Mouse (Mus musculus): ENCODE measurements around the gene Tmub1.

Tmub1 gene

DNA sequence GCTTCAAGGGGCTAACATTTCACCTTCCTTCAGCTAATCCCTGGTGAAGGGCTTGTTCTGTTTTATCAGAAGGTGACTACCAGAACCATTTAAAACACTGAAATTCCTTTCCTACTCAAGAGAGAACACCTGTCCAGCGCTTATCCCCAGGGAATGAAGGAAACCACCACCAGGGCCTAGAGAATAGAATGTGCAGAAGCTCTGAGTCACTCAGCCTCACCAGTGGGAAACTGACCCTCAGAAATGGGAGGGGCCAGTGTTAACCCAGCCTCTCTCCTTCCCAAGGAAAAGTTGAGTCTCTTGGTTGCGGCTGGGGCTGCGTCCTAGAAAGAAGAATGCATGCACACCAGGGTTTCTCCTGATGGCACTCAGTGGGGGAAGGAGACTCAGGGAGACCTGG is 7.4 kb upstream of the Tmub1 start:
- ATAC-seq (ENCODE audit: insufficient number of reproducible peaks, low FRiP score, low TSS enrichment), result no peak

DNA sequence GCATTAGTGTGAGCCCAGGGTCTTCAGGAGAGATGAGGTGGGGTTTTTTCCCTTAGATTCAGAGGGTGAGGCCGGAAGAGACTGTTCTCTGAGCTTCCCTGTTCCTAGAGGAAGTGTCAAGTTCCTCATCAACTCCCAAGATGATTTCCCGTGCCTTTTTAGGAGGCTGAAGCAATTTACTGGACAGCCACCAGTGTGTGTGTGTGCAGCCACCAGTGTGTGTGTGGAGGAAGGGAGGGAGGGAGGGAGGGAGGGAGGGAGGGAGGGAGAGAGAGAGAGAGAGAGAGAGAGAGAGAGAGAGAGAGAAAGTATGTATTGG is 6.3 kb upstream of the Tmub1 start:
- no peak for ATAC-seq (ENCODE audit: insufficient number of reproducible peaks, low FRiP score, low TSS enrichment)

DNA sequence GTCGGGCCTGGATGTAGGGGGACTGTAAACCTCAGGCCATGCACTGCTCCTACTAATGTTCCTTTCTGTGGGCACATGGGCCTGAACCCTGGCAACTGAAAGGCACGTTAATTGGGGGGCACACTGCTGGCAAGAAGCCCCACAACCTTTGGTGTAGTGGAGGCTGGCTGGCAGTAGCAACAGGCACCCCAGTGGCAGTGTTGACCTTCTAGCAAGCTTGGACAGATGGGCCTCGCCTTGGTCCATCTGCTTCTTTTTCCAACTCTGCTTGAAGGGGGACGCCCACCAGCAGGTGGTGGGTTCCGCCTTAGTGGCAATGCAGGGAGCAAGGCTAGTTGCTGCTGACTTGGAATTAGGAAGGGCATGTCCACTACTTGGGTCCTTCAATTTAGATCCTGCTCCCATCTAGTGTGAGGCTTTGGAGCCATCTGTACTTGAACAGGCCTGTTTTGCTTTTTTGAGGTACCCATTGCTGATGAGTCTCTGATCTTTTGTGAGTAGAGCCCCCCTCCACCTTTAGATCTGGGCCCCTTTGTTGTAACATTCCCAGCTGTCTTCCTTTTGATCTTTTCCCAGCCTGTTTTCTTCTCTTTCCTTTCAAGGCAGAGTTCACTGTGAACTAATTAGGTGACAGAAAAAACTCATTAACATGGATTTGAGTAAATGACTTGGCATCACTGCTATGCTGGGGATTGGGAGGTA is 5.8 kb upstream of the Tmub1 start:
- peak; percentile 18; the same call in 1 of the 2 replicates for ATAC-seq (ENCODE audit: insufficient number of reproducible peaks, low FRiP score, low TSS enrichment)

DNA sequence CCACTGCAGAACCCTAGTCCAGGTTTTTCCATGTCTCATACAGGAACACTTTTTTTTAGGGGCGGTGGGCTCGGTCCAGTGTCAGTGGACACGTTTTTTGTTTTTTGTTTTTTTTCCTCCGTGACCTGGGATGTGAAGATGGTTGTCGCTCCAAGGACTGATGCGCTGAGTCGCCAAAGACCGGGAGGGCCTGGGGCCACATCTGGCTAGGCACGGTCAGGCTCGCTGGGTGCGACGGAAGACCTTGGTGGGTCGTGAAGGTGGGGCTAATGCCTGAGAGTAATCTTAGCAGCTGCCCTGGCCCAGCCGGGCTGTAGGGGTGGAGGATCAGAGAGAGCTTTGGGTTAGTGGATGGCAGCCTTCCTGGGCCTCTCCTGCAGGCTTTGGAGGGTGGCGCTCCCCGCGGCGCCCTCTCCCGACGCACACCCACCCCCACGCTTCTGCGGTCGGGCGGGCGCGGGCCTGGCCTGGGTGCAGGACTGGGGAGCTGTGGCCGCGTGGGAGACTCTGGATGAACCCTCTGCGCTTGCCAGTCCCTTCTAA is 5.1 kb upstream of the Tmub1 start:
- ATAC-seq (ENCODE audit: insufficient number of reproducible peaks, low FRiP score, low TSS enrichment), result 0 out of 2 replicates have a peak, but pooled peaks have one; percentile 6

DNA sequence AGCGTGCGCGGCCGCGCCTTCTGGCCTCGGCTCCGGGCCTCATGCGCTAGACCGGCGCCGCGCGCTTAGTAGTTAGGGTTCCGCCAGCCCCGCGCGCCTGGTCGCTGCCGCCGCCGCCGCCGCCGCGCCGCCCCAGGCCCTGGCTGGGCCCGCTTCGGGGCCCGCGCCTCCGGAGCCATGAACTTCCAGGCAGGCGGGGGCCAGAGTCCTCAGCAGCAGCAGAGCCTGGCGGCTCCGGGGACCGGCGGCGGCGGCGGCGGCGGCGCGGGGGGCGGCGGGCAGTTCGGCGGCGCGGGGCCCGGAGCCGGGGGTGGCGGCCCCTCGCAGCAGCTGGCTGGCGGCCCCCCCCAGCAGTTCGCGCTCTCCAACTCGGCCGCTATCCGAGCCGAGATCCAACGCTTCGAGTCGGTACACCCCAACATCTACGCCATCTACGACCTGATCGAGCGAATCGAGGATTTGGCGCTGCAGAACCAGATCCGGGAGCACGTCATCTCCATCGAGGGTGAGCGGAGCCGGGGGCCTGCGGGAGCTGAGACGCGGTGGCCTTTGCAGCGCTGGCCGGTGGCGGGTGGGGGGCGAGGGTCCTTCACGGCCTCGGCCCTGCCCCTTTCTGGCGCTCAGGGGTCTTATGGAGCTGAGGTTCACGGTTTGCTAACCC is 4.5 kb upstream of the Tmub1 start, which contains the start of gene Agap3:
TSS of gene Agap3 (plus strand) at position 148 of the 661 bp plus-strand sequence.
- peak; percentile 6; the same call in 1 of the 2 replicates for ATAC-seq (ENCODE audit: insufficient number of reproducible peaks, low FRiP score, low TSS enrichment)

DNA sequence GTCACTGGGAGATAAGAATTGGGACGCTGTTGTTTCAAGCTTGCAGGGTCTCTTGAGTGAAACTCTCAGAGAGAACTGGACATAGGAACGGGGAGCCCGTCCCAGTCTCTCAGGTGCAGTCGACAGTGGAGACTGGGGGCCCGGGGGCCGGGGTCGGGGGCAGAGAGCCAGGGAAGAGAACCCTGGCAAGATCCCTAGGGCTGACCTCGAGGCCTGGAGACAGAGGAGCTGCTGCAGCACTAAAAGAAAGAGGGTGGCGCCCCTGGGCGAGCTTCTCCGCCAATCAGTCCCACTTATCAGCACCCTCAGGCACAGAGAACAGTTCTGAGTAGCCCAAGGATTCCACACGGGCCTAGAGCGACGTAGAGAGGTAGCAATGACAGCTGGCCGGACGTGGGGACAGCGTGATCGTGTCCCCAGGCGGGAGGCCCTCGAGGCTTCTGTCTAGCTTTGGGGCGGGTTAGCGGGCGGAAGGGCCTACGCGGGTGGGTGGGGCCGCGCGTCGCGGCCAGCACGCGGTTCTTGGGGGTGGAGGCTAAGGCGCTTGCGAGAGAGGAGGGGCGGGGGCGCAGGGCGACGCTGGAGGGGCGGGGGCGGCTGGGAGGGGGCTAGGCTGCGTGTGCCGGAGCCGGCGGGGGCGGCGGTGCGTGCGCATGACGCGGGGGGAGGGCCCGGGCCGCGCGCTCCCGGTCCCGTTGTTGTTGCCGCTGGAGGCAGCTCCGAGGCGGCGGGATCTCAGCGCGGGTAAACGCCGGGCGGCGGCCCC is 3.8 kb upstream of the Tmub1 start:
- peak; percentile 62 for ATAC-seq (ENCODE audit: insufficient number of reproducible peaks, low FRiP score, low TSS enrichment)

DNA sequence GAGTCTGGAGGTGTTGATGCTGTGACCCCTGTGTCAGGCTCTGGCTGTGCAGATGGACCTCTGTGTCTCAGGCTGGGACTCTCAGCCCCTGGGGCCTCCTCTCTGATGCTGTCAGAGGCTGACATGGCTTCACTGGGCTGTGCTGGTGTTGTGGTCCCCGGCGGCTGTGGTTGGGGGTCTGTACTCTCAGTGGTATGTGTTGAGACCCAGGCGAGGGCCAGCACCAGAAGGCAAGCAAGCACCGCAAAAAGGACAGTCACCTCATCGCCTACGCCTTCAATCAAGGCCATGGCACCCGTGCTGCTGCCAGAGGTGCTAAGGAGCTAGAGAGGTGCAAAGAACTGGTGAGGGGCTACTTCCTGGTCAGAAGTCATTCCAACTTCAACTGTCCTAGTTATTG is 1.0 kb downstream of the Tmub1 start:
- ATAC-seq (ENCODE audit: insufficient number of reproducible peaks, low FRiP score, low TSS enrichment), result no peak

DNA sequence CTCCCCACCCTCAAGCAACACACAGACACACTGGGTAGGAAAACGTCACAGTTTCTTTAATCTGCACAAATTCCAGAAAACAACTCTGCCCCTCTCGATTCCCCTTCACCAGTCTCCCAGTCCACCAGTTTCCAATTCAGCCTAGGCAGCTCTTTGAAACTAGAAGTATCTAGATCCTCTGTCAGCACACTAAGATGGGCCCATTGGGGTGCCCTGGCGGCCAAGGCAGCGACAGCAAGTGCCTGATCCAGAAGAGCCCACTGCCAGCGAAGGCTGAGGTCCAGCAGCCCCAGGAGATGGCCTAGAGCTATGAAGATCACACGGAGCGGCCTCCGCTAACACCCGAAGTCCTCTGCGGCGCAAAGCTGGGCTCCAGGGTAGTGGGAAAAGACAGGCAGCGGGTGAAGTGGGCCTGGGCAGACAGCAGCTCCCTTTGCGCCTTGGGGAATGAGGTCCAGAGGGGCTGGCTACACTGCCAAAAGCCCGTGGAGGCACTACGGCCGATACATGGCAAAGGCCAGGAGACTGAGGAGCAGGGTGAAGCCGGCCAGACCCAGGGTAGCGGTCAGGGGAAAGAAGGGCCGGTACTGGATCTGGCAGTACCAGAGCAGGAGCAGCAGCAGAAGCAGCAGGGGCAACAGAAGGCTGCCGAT is 2.1 kb downstream of the Tmub1 start:
- no peak for ATAC-seq (ENCODE audit: insufficient number of reproducible peaks, low FRiP score, low TSS enrichment)

DNA sequence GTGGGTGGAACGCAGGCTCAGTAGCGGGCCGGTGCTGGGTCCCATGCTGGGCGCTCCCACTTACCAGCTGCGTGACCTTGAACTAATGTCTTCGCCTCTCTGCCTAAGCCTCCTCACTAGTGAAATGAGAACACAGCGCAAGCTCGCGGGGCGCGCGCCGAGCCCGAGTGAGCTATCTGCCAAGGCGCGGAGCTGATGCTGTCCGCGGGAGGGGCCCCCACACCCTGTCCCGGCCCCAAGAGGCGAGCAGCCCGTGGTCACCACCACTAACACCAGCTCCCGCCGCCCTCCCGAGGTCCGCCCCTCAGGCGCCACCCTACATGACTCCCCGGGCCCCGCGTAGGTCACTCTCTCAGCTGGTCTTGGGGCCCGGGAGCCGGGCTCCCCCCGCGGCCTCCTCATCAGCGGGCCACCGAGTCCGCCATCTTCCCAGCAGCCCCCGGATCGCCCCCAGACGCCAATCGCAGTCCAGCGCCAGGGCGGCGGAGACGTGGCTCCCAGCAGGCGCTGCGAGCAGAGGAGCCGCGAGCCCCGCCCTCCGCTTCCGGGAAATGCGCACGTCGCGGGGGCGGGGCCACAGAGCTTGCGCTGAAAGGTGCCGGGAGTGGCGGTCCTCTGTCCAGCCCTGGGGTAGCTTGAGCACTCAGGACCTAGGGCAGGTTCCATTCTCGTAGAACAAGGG is 2.8 kb downstream of the Tmub1 start, which contains the start of gene Fastk:
TSS of gene Fastk (minus strand) at position 542 of the 682 bp plus-strand sequence.
- peak; percentile 62 for ATAC-seq (ENCODE audit: insufficient number of reproducible peaks, low FRiP score, low TSS enrichment)

DNA sequence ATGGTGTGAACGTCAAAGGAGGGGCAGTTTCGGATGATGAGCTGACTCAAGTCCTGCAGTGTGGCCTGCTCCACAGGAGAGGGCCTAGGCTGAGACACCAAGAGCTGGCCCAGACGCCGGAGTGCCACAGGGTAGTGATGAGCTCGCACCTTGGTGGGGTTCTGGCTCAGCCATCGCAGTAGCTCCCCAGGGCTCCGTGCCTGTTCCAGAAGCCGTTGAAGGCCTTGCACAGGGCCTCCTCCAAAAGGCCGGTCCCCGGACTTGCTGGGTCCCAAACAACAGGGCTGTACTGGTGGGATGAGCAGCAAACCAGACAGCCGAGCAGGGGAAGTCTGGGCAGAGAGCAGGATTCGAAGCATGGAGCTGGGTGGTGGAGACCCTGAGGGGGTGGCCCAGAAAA is 3.7 kb downstream of the Tmub1 start:
- no peak for ATAC-seq (ENCODE audit: insufficient number of reproducible peaks, low FRiP score, low TSS enrichment)

DNA sequence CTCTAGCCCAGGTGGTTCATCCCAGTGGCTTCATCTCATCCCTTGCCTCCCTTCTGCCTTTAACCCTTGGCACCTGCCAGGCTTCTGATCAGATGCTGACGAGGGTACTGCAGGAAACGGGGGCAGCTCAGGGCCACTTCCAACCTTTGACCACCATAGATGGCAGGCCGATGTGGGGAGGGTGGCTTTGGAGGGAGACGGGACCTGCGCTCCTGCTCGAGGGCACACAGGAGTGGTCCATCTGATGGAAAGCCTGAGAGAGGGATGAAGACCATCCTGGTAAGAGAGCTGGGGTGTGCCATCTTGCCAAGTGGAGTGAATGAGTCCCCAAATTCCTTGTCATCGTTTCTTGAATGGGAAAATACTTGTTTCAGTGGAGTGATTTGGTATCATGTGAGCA is 4.5 kb downstream of the Tmub1 start:
- no peak for ATAC-seq (ENCODE audit: insufficient number of reproducible peaks, low FRiP score, low TSS enrichment)

DNA sequence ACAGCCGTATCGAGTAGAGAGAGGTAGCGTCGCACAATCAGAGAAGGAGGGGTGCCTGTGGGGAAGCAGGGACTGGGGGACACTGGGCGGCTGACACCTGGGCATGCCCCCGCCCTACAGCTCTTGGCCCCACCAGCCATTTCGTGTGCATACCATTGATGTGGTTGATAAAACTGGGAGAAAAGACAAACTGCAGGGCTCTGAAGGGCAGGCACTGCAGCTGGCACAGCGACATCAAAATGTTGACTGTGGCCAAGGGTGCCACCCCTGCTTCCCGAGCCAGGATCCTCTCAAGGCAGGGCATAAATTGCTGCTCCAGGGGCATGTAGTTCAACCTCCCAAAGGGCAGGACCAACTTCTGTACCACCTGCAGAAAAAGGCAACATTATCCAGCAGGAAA is 5.6 kb downstream of the Tmub1 start:
- ATAC-seq (ENCODE audit: insufficient number of reproducible peaks, low FRiP score, low TSS enrichment), result no peak

DNA sequence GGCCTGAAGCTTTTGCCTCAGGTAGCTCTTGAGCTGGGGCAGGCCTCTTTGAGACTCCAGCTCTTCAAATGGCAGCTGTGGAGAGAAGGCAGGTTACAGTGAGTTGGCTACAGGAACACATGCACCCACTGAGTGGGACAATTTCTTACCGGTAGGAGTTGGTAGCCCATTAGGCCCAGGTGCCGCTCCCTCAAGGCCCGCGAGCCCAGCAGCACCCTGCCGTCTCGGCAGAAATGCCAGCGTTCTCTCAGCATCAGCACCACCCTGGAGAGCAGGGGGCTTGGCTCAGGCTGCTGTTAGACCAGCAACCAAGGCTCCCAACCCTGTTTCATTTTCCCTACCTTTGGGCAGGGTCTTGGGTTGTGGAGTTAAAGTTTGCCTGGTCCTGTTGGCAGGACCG is 6.5 kb downstream of the Tmub1 start:
- ATAC-seq (ENCODE audit: insufficient number of reproducible peaks, low FRiP score, low TSS enrichment), result no peak

DNA sequence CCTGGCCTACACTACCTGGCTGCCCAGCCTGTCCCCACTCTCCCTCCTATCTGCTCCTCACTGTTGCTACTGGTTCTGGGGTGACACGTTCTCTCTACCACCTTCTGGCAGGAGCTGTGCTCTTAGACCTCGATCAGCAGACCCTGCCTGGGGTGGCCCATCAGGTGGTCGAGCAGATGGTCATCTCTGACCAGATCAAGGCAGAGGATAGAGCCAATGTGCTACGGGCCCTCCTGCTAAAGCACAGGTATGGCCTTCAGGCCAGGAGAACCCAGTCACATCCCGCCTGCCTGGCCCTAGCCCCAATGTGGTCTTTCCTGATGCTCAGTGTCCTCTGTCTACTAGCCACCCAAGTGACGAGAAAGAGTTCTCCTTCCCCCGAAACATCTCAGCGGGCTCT is 13.7 kb downstream of the Tmub1 start:
- no peak for ATAC-seq (ENCODE audit: insufficient number of reproducible peaks, low FRiP score, low TSS enrichment)

DNA sequence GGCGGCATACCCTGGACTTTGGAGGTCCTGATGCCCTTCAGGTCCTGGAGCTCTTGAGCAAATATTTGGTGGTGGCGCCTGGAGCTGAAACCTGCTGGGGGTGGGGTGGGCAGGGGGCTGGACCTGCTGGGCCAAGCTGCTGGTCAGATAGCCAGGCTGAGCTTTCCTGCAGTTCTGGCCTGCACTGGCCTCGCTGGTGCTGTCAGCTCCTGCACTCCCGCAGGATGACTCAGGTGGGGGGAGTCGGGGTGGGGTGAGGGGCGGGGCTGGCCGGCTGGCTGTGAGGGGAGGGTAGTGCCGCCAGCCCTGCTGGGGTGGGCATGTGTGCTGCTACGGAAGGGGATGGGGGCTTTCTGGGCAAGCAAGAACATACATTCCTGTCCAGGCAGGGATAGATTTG is 19.1 kb downstream of the Tmub1 start:
- no peak for ATAC-seq (ENCODE audit: insufficient number of reproducible peaks, low FRiP score, low TSS enrichment)

DNA sequence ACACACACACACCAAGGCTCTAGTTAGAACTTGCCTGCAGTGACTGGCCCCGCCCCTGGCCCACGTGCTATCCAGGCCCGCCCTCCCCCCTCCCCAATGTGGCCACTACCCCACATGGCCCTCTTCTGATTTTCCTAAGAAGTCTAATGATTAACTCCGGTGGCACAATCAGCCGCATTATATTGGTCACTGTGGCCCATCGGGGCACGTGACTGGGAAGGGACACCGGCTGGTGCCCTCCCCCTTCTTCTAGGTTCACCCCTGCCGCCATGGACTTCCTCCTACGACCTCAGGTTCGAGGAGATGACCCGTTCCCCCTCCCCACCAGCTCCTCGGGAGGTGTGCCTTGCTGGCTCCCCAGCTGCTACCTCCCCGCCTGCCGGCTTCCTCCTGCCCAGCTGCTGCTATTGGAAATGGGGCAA is 19.7 kb downstream of the Tmub1 start:
- ATAC-seq (ENCODE audit: insufficient number of reproducible peaks, low FRiP score, low TSS enrichment), result no peak

DNA sequence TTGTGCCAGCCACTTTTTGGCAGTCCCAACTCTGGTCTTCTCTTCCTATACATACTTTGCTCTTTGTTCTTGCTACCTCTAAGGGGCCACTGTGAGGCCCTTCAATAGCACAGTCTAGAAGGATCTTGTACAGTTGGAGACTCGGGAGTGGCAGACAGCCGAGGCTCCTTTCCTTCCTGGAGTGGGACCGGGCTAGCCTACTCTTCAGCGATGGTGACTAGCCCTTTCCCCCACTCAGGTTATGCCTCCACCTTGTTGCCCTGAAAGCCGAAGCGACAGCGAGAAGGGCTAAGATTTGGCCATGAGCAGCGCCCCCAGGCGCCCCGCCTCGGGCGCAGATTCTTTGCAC is 20.4 kb downstream of the Tmub1 start:
- no peak for ATAC-seq (ENCODE audit: insufficient number of reproducible peaks, low FRiP score, low TSS enrichment)

DNA sequence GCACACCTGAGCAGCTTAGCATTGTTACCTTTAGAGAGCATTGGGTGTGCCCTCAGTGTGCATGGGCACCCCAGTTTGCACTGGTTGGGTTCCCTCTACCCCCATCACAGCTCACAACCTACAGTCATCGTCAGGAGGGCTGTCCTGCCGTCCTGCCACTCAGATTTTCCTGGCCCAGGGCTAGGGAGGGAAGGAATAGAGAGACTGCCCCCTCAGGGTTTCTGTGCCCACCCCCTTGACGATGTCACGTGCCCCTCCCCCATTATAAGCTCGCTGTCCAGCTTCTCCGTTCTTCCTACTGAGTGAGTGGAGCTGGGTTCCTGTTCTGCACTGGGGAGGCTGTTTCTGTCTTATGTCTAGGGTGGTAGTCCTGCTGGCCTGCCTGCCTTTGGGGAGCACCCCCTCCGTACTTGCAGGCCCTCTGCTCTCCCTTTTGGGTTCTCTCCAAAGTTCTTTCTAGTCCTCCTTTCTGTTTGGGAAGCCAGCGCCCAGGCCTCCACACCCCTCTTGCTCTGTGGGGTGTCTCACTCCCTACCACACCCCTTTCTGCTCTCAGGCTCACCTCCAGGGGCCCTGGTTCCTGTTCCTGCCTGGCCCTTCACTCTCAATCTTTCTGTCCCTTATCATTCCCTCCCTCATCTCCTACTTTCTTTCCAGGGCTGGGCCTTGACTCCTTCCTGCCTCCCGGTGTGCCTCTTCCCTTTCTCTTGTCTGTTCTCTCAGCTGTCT is 20.9 kb downstream of the Tmub1 start:
- ATAC-seq (ENCODE audit: insufficient number of reproducible peaks, low FRiP score, low TSS enrichment), result no peak

DNA sequence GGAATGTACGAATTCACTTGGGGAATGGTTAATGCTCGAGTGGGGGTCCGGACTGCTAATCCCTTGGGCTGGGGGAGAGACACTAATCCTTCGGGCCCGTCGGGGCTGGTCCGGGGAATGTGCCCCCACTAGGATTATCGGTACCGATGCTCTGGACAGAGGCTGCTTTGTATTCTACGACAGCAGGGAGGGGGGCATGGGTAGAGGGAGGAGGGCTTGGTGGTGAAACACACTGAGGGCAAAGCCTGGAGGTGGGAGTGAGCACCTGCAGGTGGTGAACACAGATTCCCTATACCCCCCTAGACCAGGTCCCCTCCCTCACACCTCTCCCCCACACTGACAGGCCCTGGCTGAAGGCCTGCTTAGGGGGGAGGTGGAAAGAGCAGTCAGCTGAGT is 21.6 kb downstream of the Tmub1 start:
- no peak for ATAC-seq (ENCODE audit: insufficient number of reproducible peaks, low FRiP score, low TSS enrichment)
